Mouse (Mus musculus): ENCODE measurements at regions not wholly inside any gene's neighbourhood (a gene's known extent, or its start where the extent isn't known, plus 50 kb on each side); places are given as distances from the start of the nearest gene placed in this dataset.
A peak's percentile ranks its signal among the peaks of the same experiment; 100 is the strongest.

GRCm38 (mm10) chr2:57698659-57699061, 299.0 kb upstream of the Galnt5 start:
- TF ChIP-seq CTCF (IDR thresholded peaks at IDR 0.05; ENCODE audit: borderline replicate concordance, insufficient read depth, low read depth, low read length): peak; percentile 87
- no peak for TF ChIP-seq POLR2A (IDR thresholded peaks at IDR 0.05; ENCODE audit: borderline replicate concordance, insufficient read depth, low read length)

Measured in cerebellum, adult 2 months (tissue).